Mouse (Mus musculus): ENCODE measurements around the gene Ush2a. TPM values are rescaled to one million over a fixed set of nuclear protein-coding genes. Genes with fewer than 3 reads are reported as not detected.

Gene Ush2a
- polyA plus RNA-seq, 1 experiment from 2014 or later = 0.15 TPM

DNA sequence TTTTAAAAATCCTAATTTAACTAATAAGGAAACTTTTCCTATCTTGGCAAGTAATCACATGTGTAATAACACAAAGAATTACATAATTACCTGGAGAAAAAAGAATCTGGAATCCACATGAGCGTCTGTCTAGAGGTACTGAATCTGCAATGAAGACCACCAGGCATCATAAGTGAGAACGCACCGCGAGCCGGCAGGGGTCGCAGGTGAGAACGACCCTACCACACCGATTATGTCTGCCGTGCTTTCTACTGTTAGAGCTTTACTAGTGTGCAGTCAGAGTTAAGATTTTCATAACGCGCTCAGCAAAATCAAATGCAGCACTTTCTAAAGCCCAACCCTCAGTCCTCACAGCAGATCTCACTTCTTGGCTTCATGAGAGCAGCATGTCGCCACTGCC, 740.0 kb downstream of the Ush2a start:
- Histone ChIP-seq H3K27ac (no peak overlapping the region), H3K4me1 (peaks cover 15% of the 10 kb centered on the region), H3K27me3 (ENCODE audit: insufficient read depth, poor library complexity, severe bottlenecking) (no peaks in the 10 kb centered on the region), H3K36me3 (peaks cover 41% of the 10 kb centered on the region), H3K4me3 (no peak overlapping the region), H3K9me3 (no peaks in the 10 kb centered on the region)
- WGBS = 86% methylated on average over 12 of the region's 12 CpGs
- DNase-seq (ENCODE audit: low spot score) = no peak

DNA sequence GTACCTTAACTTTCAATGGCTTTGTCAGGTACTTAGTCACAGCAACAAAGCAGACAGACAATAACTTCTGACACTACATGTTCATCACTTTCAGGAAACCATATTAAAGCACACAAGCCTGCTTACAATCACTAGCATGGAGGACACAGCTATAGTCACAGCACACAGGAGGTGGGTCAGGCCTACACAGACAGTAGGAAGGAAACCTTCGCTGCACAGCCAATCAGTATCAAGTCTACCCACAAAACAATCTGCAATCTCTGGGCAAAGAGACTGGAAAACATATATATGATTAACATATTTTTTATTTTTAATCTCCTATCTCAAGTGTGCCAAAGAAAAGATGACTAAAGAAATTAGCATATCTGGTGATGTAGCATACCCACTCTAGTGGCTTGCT, 743.0 kb downstream of the Ush2a start:
- no peaks in the 10 kb centered on the region for H3K27me3 ChIP-seq (ENCODE audit: insufficient read depth, poor library complexity, severe bottlenecking)
- H3K27ac ChIP-seq = no peak overlapping the region
- no peak overlapping the region for H3K4me3 ChIP-seq
- peaks cover 22% of the 10 kb centered on the region for H3K4me1 ChIP-seq
- 95% methylated on average over 1 of the region's 1 CpGs for WGBS
- no peaks in the 10 kb centered on the region for H3K9me3 ChIP-seq
- no peak for DNase-seq (ENCODE audit: low spot score)
- peaks cover 14% of the 10 kb centered on the region for H3K36me3 ChIP-seq

DNA sequence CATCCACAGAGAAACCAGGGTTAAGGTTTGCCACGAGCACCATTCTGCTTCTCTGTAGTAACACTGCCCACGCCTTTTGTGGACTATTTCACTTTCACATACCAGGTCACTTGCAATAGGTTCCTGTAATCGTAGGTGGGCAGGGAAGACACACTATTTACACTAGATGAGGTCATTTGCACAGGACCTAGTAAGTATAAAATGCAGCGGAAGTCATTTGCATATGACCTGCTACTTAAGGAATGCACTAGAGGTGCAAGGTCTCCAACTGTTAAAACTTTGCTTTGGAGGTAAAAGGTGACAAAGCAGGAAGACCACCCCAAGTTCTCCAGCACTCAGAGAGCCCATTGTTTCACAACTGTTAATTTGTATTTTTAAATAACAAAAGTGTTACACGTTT, 744.4 kb downstream of the Ush2a start:
- Histone ChIP-seq H3K27me3 (ENCODE audit: insufficient read depth, poor library complexity, severe bottlenecking) (no peaks in the 10 kb centered on the region), H3K4me3 (peak overlapping the region; percentile 100; the same call in 1 of the 2 replicates), H3K9me3 (no peaks in the 10 kb centered on the region), H3K36me3 (0 out of 2 replicates have a peak, but pooled peaks cover 4% of the 10 kb centered on the region), H3K27ac (no peak overlapping the region), H3K4me1 (peaks cover 22% of the 10 kb centered on the region)
- 56% methylated on average over 5 of the region's 5 CpGs for WGBS
- DNase-seq (ENCODE audit: low spot score) = no peak

DNA sequence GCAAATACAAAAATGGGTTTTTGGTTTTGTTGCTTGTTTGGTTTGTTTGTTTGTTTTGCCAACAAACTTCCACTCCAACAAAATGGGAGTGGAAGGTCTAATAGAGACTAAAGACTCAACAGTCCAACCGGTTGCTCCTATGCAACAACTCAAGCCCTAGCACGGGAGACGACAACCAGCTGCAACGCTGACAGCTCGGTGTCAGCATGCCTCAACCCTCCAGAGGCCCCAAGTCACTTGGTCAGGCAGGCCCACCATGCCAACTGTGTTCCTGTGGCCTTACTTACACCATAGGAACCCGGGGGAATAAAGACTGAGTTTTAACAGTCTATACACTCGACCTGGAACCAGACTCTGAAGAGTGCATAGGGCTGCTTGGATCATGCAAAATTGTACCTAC, 745.0 kb downstream of the Ush2a start:
- Histone ChIP-seq H3K9me3 (no peaks in the 10 kb centered on the region), H3K4me1 (peaks cover 22% of the 10 kb centered on the region), H3K4me3 (peak overlapping the region; percentile 100), H3K27me3 (ENCODE audit: insufficient read depth, poor library complexity, severe bottlenecking) (no peaks in the 10 kb centered on the region), H3K27ac (peak overlapping the region; percentile 97), H3K36me3 (0 out of 2 replicates have a peak, but pooled peaks cover 3% of the 10 kb centered on the region)
- WGBS = 2% methylated on average over 7 of the region's 7 CpGs
- DNase-seq (ENCODE audit: low spot score) = no peak

DNA sequence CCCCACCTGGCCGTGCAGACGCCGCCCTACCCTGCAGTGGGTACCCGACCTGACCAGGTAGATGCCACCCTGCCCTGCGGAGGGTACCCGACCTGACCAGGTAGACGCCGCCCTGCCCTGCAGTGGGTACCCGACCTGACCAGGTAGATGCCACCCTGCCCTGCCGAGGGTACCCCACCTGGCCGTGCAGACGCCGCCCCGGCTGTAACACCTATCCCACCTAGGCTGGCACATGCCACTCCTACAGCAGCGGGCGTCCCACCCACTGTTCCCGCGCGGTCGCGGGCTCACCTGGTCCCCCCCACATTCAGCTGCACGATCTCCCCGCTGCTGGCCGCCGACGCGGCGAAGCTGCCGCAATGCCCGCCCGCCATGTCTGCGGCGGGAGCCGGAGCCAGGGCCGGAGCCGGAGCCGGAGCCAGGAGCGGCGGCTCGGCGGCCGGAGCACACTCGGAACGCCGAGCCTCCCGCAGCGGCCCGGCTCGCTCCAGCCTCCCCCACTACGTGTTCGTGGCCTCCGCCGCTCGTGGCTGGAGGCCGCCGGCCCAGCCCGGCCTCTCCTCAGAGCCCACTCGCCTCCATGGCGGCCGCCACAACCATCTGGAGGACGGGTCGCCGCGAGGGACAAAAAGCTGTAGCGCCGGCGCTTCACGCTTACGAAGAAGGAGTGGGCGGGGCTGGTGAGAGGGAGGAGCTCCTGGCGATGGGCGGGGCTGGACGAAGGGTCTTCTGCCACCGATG, 745.6 kb downstream of the Ush2a start, which contains the start of gene Kctd3:
Gene Kctd3 (minus strand): TSS at position 603 of the 741 bp plus-strand sequence.
- under 1% methylated on average over 74 of the region's 74 CpGs for WGBS
- H3K27me3 ChIP-seq (ENCODE audit: insufficient read depth, poor library complexity, severe bottlenecking) = no peaks in the 10 kb centered on the region

DNA sequence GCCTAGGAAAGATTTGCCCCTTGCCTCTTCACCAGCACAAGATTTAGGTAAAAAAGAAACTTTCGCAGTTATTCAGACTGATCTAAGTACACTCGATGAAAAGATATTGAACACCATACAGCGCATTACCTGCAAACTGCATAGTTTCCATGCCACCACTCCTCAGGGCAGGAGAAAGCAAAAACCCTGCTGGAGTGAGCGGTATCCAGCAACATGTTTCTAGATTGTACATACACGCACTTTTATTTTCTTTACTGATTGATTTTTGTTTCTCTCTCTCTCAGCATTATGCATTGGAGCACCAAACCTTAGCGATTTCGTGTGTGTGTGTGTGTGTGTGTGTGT, 746.1 kb downstream of the Ush2a start:
- Histone ChIP-seq H3K36me3 (no peaks in the 10 kb centered on the region), H3K27ac (no peak overlapping the region; the same call in 1 of the 2 replicates), H3K9me3 (no peaks in the 10 kb centered on the region)

More for the DNA sequence above, 745.6 kb downstream of the Ush2a start, which contains the start of gene Kctd3:
- Histone ChIP-seq H3K4me1 (peaks cover 22% of the 10 kb centered on the region), H3K9me3 (no peaks in the 10 kb centered on the region), H3K4me3 (peak within 1 kb of the TSS; percentile 100), H3K27ac (peak within 1 kb of the TSS; percentile 97), H3K36me3 (no peaks in the 10 kb centered on the region)
- peak; percentile 97 for DNase-seq (ENCODE audit: low spot score)

DNA sequence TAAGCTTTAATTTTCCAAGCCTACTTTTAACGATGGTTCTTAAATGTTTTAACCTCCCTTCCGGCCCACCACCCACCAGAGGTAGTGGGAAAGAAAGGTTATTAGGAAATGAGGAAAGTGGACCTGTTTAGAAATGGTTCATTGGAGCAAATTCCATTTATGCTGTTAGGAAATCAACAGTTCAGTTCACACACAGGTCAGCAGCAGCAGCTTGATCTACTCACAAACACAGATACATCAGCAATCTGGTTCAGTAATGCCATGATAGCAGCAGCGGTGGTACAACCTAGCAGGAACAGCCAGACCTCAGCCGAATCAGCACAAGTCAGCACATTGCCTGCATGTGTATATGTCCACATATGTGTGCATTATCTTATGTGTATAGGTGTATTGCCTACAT, 748.8 kb downstream of the Ush2a start:
- 84% methylated on average over 4 of the region's 4 CpGs for WGBS
- 0 out of 2 replicates have a peak, but pooled peaks cover 4% of the 10 kb centered on the region for H3K27me3 ChIP-seq (ENCODE audit: insufficient read depth, poor library complexity, severe bottlenecking)

More for the DNA sequence above, 746.1 kb downstream of the Ush2a start:
- Histone ChIP-seq H3K4me1 (peaks cover 26% of the 10 kb centered on the region), H3K4me3 (peak overlapping the region; percentile 100), H3K27me3 (ENCODE audit: insufficient read depth, poor library complexity, severe bottlenecking) (no peaks in the 10 kb centered on the region)
- no peak for DNase-seq (ENCODE audit: low spot score)
- WGBS = 45% methylated on average over 7 of the region's 7 CpGs

DNA sequence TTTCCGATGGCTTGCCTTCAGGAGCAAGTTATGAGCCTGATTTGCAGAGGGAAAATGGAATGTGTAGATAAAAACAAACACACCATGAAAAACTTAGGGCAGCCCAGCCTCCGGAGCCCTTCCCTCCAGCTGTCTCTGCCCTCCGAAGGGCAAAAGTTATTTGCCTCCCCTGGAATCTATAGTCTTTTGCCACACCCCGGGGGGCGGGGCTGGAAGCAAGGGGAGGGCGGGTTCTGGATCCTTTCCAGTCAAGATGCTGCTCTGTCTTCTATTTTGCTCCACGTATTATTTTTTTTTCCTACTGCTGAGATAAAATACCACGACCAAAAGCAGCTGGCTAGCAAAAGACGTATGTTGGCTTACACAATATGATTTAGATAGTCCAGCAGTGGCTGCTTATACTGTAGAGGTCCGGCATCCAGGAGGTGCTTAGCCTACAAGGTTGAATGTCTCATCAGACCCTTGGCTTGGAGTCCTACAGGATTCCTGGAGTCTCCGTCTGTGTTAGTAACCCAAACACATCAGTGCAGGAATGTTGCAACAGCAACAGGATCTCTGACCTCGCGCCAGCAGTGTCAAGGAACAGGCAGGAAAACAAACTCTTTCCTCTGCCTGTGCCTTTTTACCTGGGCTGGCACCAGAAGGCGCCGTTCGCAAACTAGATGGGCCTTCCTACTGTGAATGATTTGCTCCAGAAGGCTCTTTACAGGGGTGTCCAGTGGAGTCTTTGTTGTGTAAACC, 751.2 kb downstream of the Ush2a start:
- H3K27me3 ChIP-seq (ENCODE audit: insufficient read depth, poor library complexity, severe bottlenecking) = 0 out of 2 replicates have a peak, but pooled peaks cover 4% of the 10 kb centered on the region
- no peaks in the 10 kb centered on the region for H3K9me3 ChIP-seq
- no peak for DNase-seq (ENCODE audit: low spot score)
- 4% methylated on average over 16 of the region's 16 CpGs for WGBS
- H3K36me3 ChIP-seq = no peaks in the 10 kb centered on the region
- peaks cover 16% of the 10 kb centered on the region for H3K4me1 ChIP-seq
- peak overlapping the region; percentile 41 for H3K4me3 ChIP-seq
- peak overlapping the region; percentile 60 for H3K27ac ChIP-seq

More for the DNA sequence above, 748.8 kb downstream of the Ush2a start:
- DNase-seq (ENCODE audit: low spot score) = peak; percentile 39
- Histone ChIP-seq H3K27ac (no peak overlapping the region), H3K4me3 (no peak overlapping the region), H3K4me1 (peaks cover 34% of the 10 kb centered on the region), H3K9me3 (no peaks in the 10 kb centered on the region), H3K36me3 (no peaks in the 10 kb centered on the region)

DNA sequence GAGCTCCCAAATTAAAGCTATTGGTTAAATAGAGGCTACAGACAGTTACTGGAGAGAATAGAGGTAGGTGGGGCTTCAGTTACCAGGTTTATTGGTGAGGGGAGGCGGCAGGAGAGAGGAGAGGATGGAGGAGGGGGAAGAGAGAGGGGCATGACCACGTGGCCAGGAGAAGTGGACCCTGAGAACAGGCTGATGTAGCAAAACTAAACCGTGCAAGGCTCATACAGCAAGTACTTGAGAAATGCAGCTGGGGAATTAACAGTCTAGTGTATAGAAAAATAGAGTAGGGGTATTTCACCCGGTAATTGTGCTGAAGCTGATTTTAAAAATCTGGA, 751.7 kb downstream of the Ush2a start:
- no peak for DNase-seq (ENCODE audit: low spot score)
- WGBS = 12% methylated on average over 4 of the region's 4 CpGs
- no peaks in the 10 kb centered on the region for H3K36me3 ChIP-seq
- peaks cover 16% of the 10 kb centered on the region for H3K4me1 ChIP-seq
- H3K27ac ChIP-seq = peak overlapping the region; percentile 60
- H3K27me3 ChIP-seq (ENCODE audit: insufficient read depth, poor library complexity, severe bottlenecking) = 0 out of 2 replicates have a peak, but pooled peaks cover 4% of the 10 kb centered on the region
- no peaks in the 10 kb centered on the region for H3K9me3 ChIP-seq
- H3K4me3 ChIP-seq = peak overlapping the region; percentile 41

All from heart, embryonic 10.5 days (tissue).